Mouse (Mus musculus) cerebellum, adult 2 months (tissue): ENCODE data around the gene Banp.

Source experiments
- CTCF ChIP-seq: fragments of 200-500 bp; IDR thresholded peaks from 2 replicates; pipeline ENCODE4 v1.5.1; 2011; ENCODE audit warnings: low read depth, mild to moderate bottlenecking, control low read depth, low read length, moderate library complexity, borderline replicate concordance; ENCODE audit not compliant: insufficient read depth
- POLR2A ChIP-seq: fragments of 200-500 bp; IDR thresholded peaks from 2 replicates; pipeline ENCODE4 v1.6.1; 2011; ENCODE audit warnings: low read length, control low read depth, borderline replicate concordance; ENCODE audit not compliant: insufficient read depth

GRCm38 (mm10) chr8:121958395-121958794 is 8.8 kb downstream of the Banp start:
- no peak for TF ChIP-seq CTCF
- no peak for TF ChIP-seq POLR2A
